Mouse (Mus musculus): ENCODE data around the gene Selenon. TPM values are rescaled to one million over a fixed set of nuclear protein-coding genes. Genes with fewer than 3 reads are reported as not detected.

The Selenon gene
- polyA plus RNA-seq, 1 experiment from 2014 or later: 19.8 TPM

GRCm38 (mm10) chr4:134491716-134492115, 60.2 kb downstream of the Selenon start:
- no peaks in the 10 kb centered on the region for H3K9me3 ChIP-seq (replicated peaks)
- no peak overlapping the region for H3K4me3 ChIP-seq (replicated peaks)
- H3K27me3 ChIP-seq: no peaks in the 10 kb centered on the region
- no peaks in the 10 kb centered on the region for H3K36me3 ChIP-seq
- 0 out of 2 replicates have a peak, but pooled peaks have one; percentile 35 for ATAC-seq (ENCODE audit: insufficient number of reproducible peaks, low FRiP score, low TSS enrichment, low read depth)
- peaks cover 25% of the 10 kb centered on the region for H3K4me1 ChIP-seq
- no peak overlapping the region for H3K4me2 ChIP-seq (replicated peaks)
- no peak overlapping the region for H3K27ac ChIP-seq (replicated peaks)
- H3K9ac ChIP-seq: no peak overlapping the region
- WGBS: 48% methylated on average over 6 of the region's 6 CpGs

GRCm38 (mm10) chr4:134489986-134490665, 61.8 kb downstream of the Selenon start:
- ATAC-seq (ENCODE audit: insufficient number of reproducible peaks, low FRiP score, low TSS enrichment, low read depth): no peak
- Histone ChIP-seq H3K4me2 (replicated peaks) (no peak overlapping the region), H3K4me1 (peaks cover 10% of the 10 kb centered on the region; the same call in 1 of the 2 replicates), H3K27ac (replicated peaks) (no peak overlapping the region), H3K9me3 (replicated peaks) (no peaks in the 10 kb centered on the region), H3K36me3 (no peaks in the 10 kb centered on the region), H3K4me3 (replicated peaks) (no peak overlapping the region), H3K27me3 (no peaks in the 10 kb centered on the region), H3K9ac (no peak overlapping the region)
- 86% methylated on average over 11 of the region's 11 CpGs for WGBS

GRCm38 (mm10) chr4:134488211-134488610, 63.8 kb downstream of the Selenon start:
- Histone ChIP-seq H3K9ac (no peak overlapping the region), H3K4me2 (replicated peaks) (no peak overlapping the region), H3K36me3 (no peaks in the 10 kb centered on the region), H3K9me3 (replicated peaks) (no peaks in the 10 kb centered on the region), H3K27me3 (peaks cover 3% of the 10 kb centered on the region; the same call in 1 of the 2 replicates), H3K4me3 (replicated peaks) (no peak overlapping the region), H3K27ac (replicated peaks) (no peak overlapping the region), H3K4me1 (0 out of 2 replicates have a peak, but pooled peaks cover 7% of the 10 kb centered on the region)
- ATAC-seq (ENCODE audit: insufficient number of reproducible peaks, low FRiP score, low TSS enrichment, low read depth): no peak
- WGBS: 82% methylated on average over 5 of the region's 5 CpGs

Small RNAs within 50 kb of the gene (microRNA-seq; reads per million reads assigned to microRNA genes)
- not detected for gene Mir6403 (ENCODE audit: borderline number of aligned reads)

Other genes with a start within 250 kb of the Selenon start
- gene Trim63, start 237.0 kb downstream of the Selenon start, polyA plus RNA-seq (2015; fragmentation: Nextera tagmentation; extraction: Ambion mirVana): 6.3 and 9.4 TPM in 2 replicates
- gene Slc30a2, start 209.0 kb downstream of the Selenon start, polyA plus RNA-seq (2015; fragmentation: Nextera tagmentation; extraction: Ambion mirVana): 1.6 and 2.3 TPM in 2 replicates
- gene Extl1, start 168.3 kb downstream of the Selenon start, polyA plus RNA-seq (2015; fragmentation: Nextera tagmentation; extraction: Ambion mirVana): 4.1 and 4.5 TPM in 2 replicates
- 15.7 and 17.7 TPM in 2 replicates for gene Pafah2, start 155.8 kb downstream of the Selenon start, polyA plus RNA-seq (2015; fragmentation: Nextera tagmentation; extraction: Ambion mirVana)
- gene Stmn1, start 83.8 kb downstream of the Selenon start, polyA plus RNA-seq (2015; fragmentation: Nextera tagmentation; extraction: Ambion mirVana): 1,403 and 1,438 TPM in 2 replicates
- gene Paqr7, start 55.5 kb downstream of the Selenon start, polyA plus RNA-seq (2015; fragmentation: Nextera tagmentation; extraction: Ambion mirVana): 5.7 and 7.2 TPM in 2 replicates
- gene Aunip, start 41.2 kb downstream of the Selenon start, polyA plus RNA-seq (2015; fragmentation: Nextera tagmentation; extraction: Ambion mirVana): 8.8 and 8.9 TPM in 2 replicates
- 111 and 116 TPM in 2 replicates for gene Mtfr1l, start 16.8 kb downstream of the Selenon start, polyA plus RNA-seq (2015; fragmentation: Nextera tagmentation; extraction: Ambion mirVana)
- gene Man1c1, start 152.1 kb upstream of the Selenon start, polyA plus RNA-seq (2015; fragmentation: Nextera tagmentation; extraction: Ambion mirVana): 5.0 and 5.6 TPM in 2 replicates
- 36.7 and 37.6 TPM in 2 replicates for gene Ldlrap1, start 215.9 kb upstream of the Selenon start, polyA plus RNA-seq (2015; fragmentation: Nextera tagmentation; extraction: Ambion mirVana)

Measured in embryonic facial prominence, embryonic 15.5 days (tissue).